Mouse (Mus musculus) left cerebral cortex, postnatal 25 days (tissue): ENCODE measurements around the gene Tmem220. TPM values are rescaled to one million over a fixed set of nuclear protein-coding genes. Genes with fewer than 3 reads are reported as not detected.

Experiments used
- total RNA-seq, 2 experiments: library from RNA; stranded (reverse); gene quantifications; 2 replicates each; pipeline ENCODE4 v1.2.3; 2021

The Tmem220 gene
- total RNA-seq, 2 experiments from 2014 or later = 0.41 to 0.44 TPM

Other genes with a start within 250 kb of the Tmem220 start
- gene Pirt, start 113.2 kb upstream of the Tmem220 start, total RNA-seq = under 1 TPM; 0.11 to 0.14 TPM
- gene Tmem238l, start 68.5 kb upstream of the Tmem220 start, total RNA-seq = not detected
- 10 to 100 TPM; 25.6 to 26.6 TPM for gene Adprm, start 27.4 kb downstream of the Tmem220 start, total RNA-seq
- 10 to 100 TPM in 1 of 2 experiments, 1 to 10 TPM in 1; 8.7 to 11.4 TPM for gene Sco1, start 27.5 kb downstream of the Tmem220 start, total RNA-seq
- 1 to 10 TPM; 3.8 to 4.5 TPM for gene Myh3, start 53.1 kb downstream of the Tmem220 start, total RNA-seq
- gene Myh2, start 145.9 kb downstream of the Tmem220 start, total RNA-seq = under 1 TPM; 0.50 to 0.57 TPM
- gene Myh1, start 174.9 kb downstream of the Tmem220 start, total RNA-seq = under 1 TPM; 0.09 to 0.25 TPM
- under 1 TPM; 0.21 to 0.25 TPM for gene Myh4, start 212.9 kb downstream of the Tmem220 start, total RNA-seq